8 mouse cellular contexts compared by ENCODE assay signal in the genomic region with DNA sequence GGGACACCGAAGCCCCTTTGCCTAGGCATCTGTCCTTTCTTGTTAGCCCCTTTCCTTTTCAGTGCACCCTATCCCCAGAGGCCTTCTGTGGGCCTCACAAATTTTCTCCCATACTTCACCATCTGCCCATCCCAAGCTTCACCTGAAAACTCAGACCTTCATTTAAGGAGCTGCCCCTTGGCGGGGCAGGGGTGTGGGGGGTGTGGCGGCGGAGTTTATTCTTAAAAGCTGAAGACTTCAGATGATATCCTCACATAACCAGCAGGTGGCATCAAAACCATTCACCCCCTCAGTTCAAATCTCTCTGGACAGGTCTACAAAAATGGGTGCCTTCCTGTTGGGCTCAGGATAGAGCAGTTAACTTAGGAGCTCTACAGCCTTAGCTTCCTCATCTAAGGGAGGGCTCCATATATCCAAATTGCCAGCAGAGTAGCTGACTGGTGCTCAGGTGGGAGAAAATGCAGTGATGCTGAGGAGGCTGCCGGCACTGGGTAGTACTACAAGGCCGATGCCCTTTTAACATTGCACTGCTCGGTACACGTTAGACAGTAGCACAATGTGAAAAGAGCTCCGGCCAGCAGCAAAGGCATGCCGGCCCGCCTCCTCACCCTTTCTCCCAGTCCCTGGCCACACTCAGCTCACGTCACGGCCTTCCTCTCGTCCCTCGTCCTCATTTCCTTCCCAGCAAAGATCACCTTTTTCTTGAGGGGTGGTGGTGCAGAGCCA. TPM values are rescaled to one million over a fixed set of nuclear protein-coding genes. Genes with fewer than 3 reads are reported as not detected.
DNase-seq lines count a peak whose midpoint lies in the region; ATAC-seq lines count a peak whose summit lies in the region.

No protein-coding gene starts in this region.

- DNase-seq in lung, postnatal 14 days, result no peak
- peak; percentile 27 for DNase-seq in embryo, embryonic 9.5 days (ENCODE audit: extremely low spot score)
- DNase-seq in liver, embryonic 11.5 days (ENCODE audit: low spot score), result no peak
- no peak for DNase-seq in urinary bladder, postnatal 14 days (ENCODE audit: low spot score)

- H3K4me1 ChIP-seq in lung, embryonic 15.5 days, result peaks cover 73% of the 10 kb centered on the region
- peaks cover 76% of the 10 kb centered on the region for H3K4me1 ChIP-seq in hindbrain, embryonic 13.5 days (replicated peaks)
- peaks cover 73% of the 10 kb centered on the region for H3K4me1 ChIP-seq in liver, embryonic 11.5 days (replicated peaks; ENCODE audit: control insufficient read depth, insufficient read depth, low read length)
- peaks cover 77% of the 10 kb centered on the region for H3K4me1 ChIP-seq in neural tube, embryonic 15.5 days

- WGBS in lung, embryonic 15.5 days, result 49% methylated on average over 15 of the region's 15 CpGs
- WGBS in hindbrain, embryonic 13.5 days, result 65% methylated on average over 15 of the region's 15 CpGs
- 74% methylated on average over 15 of the region's 15 CpGs for WGBS in liver, embryonic 11.5 days
- WGBS in neural tube, embryonic 15.5 days, result 72% methylated on average over 15 of the region's 15 CpGs

- H3K36me3 ChIP-seq in lung, embryonic 15.5 days, result peaks cover 6% of the 10 kb centered on the region
- 0 out of 2 replicates have a peak, but pooled peaks cover 4% of the 10 kb centered on the region for H3K36me3 ChIP-seq in hindbrain, embryonic 13.5 days
- no peaks in the 10 kb centered on the region for H3K36me3 ChIP-seq in liver, embryonic 11.5 days (ENCODE audit: control insufficient read depth, insufficient read depth, low read length)
- no peaks in the 10 kb centered on the region for H3K36me3 ChIP-seq in neural tube, embryonic 15.5 days

- peak overlapping the region; percentile 95 for H3K4me3 ChIP-seq in lung, embryonic 15.5 days
- H3K4me3 ChIP-seq in hindbrain, embryonic 13.5 days, result peak overlapping the region; percentile 81
- H3K4me3 ChIP-seq in liver, embryonic 11.5 days (ENCODE audit: low read depth, low read length), result peak overlapping the region; percentile 22; the same call in 1 of the 2 replicates
- no peak overlapping the region for H3K4me3 ChIP-seq in neural tube, embryonic 15.5 days (replicated peaks)

- H3K4me2 ChIP-seq in lung, embryonic 15.5 days, result peak overlapping the region; percentile 79
- H3K4me2 ChIP-seq in hindbrain, embryonic 13.5 days, result peak overlapping the region; percentile 91
- H3K4me2 ChIP-seq in liver, embryonic 11.5 days, result peak overlapping the region; percentile 90
- H3K4me2 ChIP-seq in neural tube, embryonic 15.5 days, result peak overlapping the region; percentile 88

- H3K9me3 ChIP-seq in lung, embryonic 15.5 days, result no peaks in the 10 kb centered on the region
- H3K9me3 ChIP-seq in hindbrain, embryonic 13.5 days, result no peaks in the 10 kb centered on the region
- H3K9me3 ChIP-seq in liver, embryonic 11.5 days (ENCODE audit: control insufficient read depth, low read length), result no peaks in the 10 kb centered on the region
- no peaks in the 10 kb centered on the region for H3K9me3 ChIP-seq in neural tube, embryonic 15.5 days (replicated peaks)

- 0 out of 2 replicates have a peak overlapping the region, but pooled peaks have one; percentile 6 for H3K9ac ChIP-seq in lung, embryonic 15.5 days
- H3K9ac ChIP-seq in hindbrain, embryonic 13.5 days, result no peak overlapping the region
- H3K9ac ChIP-seq in liver, embryonic 11.5 days (ENCODE audit: low read depth, low read length), result no peak overlapping the region
- H3K9ac ChIP-seq in neural tube, embryonic 15.5 days (replicated peaks), result no peak overlapping the region

- H3K27ac ChIP-seq in lung, embryonic 15.5 days, result peak overlapping the region; percentile 100
- peak overlapping the region; percentile 26; the same call in 1 of the 2 replicates for H3K27ac ChIP-seq in hindbrain, embryonic 13.5 days
- H3K27ac ChIP-seq in liver, embryonic 11.5 days (ENCODE audit: low read depth, low read length), result no peak overlapping the region; the same call in 1 of the 2 replicates
- 0 out of 2 replicates have a peak overlapping the region, but pooled peaks have one; percentile 10 for H3K27ac ChIP-seq in neural tube, embryonic 15.5 days (replicated peaks)

- H3K27me3 ChIP-seq in lung, embryonic 15.5 days, result no peaks in the 10 kb centered on the region
- no peaks in the 10 kb centered on the region for H3K27me3 ChIP-seq in hindbrain, embryonic 13.5 days
- peaks cover 18% of the 10 kb centered on the region for H3K27me3 ChIP-seq in liver, embryonic 11.5 days (replicated peaks; ENCODE audit: control insufficient read depth, insufficient read depth, low read length)
- H3K27me3 ChIP-seq in neural tube, embryonic 15.5 days (replicated peaks), result no peaks in the 10 kb centered on the region

- no peak for ATAC-seq in lung, embryonic 15.5 days (ENCODE audit: borderline replicate concordance, extremely low read depth, low FRiP score, low TSS enrichment)
- ATAC-seq in hindbrain, embryonic 13.5 days (ENCODE audit: low FRiP score), result no peak
- no peak for ATAC-seq in liver, embryonic 11.5 days (replicated peaks; ENCODE audit: low FRiP score)
- no peak for ATAC-seq in neural tube, embryonic 15.5 days (ENCODE audit: low FRiP score)
- ATAC-seq in erythroblast, adult 5-6 weeks (replicated peaks; ENCODE audit: low FRiP score, poor library complexity, severe bottlenecking), result no peak

RNA-seq across cellular contexts. Expression of a gene that starts 2.7 kb away (rescaled TPM):
- polyA plus RNA-seq in lung, embryonic 15.5 days (2015; fragmentation: Nextera tagmentation; extraction: Ambion mirVana), result 7.3 and 9.8 TPM in 2 replicates
- polyA plus RNA-seq in hindbrain, embryonic 13.5 days (2015; fragmentation: Nextera tagmentation; extraction: Ambion mirVana), result 5.2 and 7.0 TPM in 2 replicates
- polyA plus RNA-seq in liver, embryonic 11.5 days (2014; fragmentation: Nextera tagmentation; extraction: Ambion mirVana), result 2.9 and 3.3 TPM in 2 replicates
- 5.0 and 5.9 TPM in 2 replicates for polyA plus RNA-seq in neural tube, embryonic 15.5 days (2015; fragmentation: Nextera tagmentation; extraction: Ambion mirVana)
- total RNA-seq in erythroblast, adult 5-6 weeks (2015; ENCODE audit: low replicate concordance), result not detected in 2 replicates
- not detected in 2 replicates for total RNA-seq in erythroblast, adult 5-6 weeks (2017; ENCODE audit: low replicate concordance)

RNA-seq across cellular contexts. Expression of a gene that starts 6.9 kb away (rescaled TPM):
- 6.3 and 6.6 TPM in 2 replicates for polyA plus RNA-seq in lung, embryonic 15.5 days (2015; fragmentation: Nextera tagmentation; extraction: Ambion mirVana)
- polyA plus RNA-seq in hindbrain, embryonic 13.5 days (2015; fragmentation: Nextera tagmentation; extraction: Ambion mirVana), result 22.2 and 25.4 TPM in 2 replicates
- polyA plus RNA-seq in liver, embryonic 11.5 days (2014; fragmentation: Nextera tagmentation; extraction: Ambion mirVana), result 11.4 and 14.2 TPM in 2 replicates
- 15.0 and 16.2 TPM in 2 replicates for polyA plus RNA-seq in neural tube, embryonic 15.5 days (2015; fragmentation: Nextera tagmentation; extraction: Ambion mirVana)
- total RNA-seq in erythroblast, adult 5-6 weeks (2015; ENCODE audit: low replicate concordance), result 1,364 and 1,503 TPM in 2 replicates
- total RNA-seq in erythroblast, adult 5-6 weeks (2017; ENCODE audit: low replicate concordance), result 1,636 and 1,967 TPM in 2 replicates

RNA-seq across cellular contexts. Expression of a gene that starts 13.6 kb away (rescaled TPM):
- polyA plus RNA-seq in lung, embryonic 15.5 days (2015; fragmentation: Nextera tagmentation; extraction: Ambion mirVana), result 27.1 and 29.3 TPM in 2 replicates
- 26.7 and 28.6 TPM in 2 replicates for polyA plus RNA-seq in hindbrain, embryonic 13.5 days (2015; fragmentation: Nextera tagmentation; extraction: Ambion mirVana)
- polyA plus RNA-seq in liver, embryonic 11.5 days (2014; fragmentation: Nextera tagmentation; extraction: Ambion mirVana), result 59.3 and 63.4 TPM in 2 replicates
- polyA plus RNA-seq in neural tube, embryonic 15.5 days (2015; fragmentation: Nextera tagmentation; extraction: Ambion mirVana), result 19.7 and 23.8 TPM in 2 replicates
- 53.6 and 64.6 TPM in 2 replicates for total RNA-seq in erythroblast, adult 5-6 weeks (2015; ENCODE audit: low replicate concordance)
- 46.7 and 70.3 TPM in 2 replicates for total RNA-seq in erythroblast, adult 5-6 weeks (2017; ENCODE audit: low replicate concordance)

RNA-seq across cellular contexts. Expression of a gene that starts 25.8 kb away (rescaled TPM):
- polyA plus RNA-seq in lung, embryonic 15.5 days (2015; fragmentation: Nextera tagmentation; extraction: Ambion mirVana), result 24.5 and 24.9 TPM in 2 replicates
- polyA plus RNA-seq in hindbrain, embryonic 13.5 days (2015; fragmentation: Nextera tagmentation; extraction: Ambion mirVana), result 17.2 and 18.5 TPM in 2 replicates
- 26.5 and 28.8 TPM in 2 replicates for polyA plus RNA-seq in liver, embryonic 11.5 days (2014; fragmentation: Nextera tagmentation; extraction: Ambion mirVana)
- polyA plus RNA-seq in neural tube, embryonic 15.5 days (2015; fragmentation: Nextera tagmentation; extraction: Ambion mirVana), result 15.6 and 17.6 TPM in 2 replicates
- total RNA-seq in erythroblast, adult 5-6 weeks (2015; ENCODE audit: low replicate concordance), result 28.4 and 29.2 TPM in 2 replicates
- total RNA-seq in erythroblast, adult 5-6 weeks (2017; ENCODE audit: low replicate concordance), result 39.8 and 41.3 TPM in 2 replicates

RNA-seq across cellular contexts. Expression of a gene that starts 34.5 kb away (rescaled TPM):
- 92.3 and 104 TPM in 2 replicates for polyA plus RNA-seq in lung, embryonic 15.5 days (2015; fragmentation: Nextera tagmentation; extraction: Ambion mirVana)
- 34.6 and 39.4 TPM in 2 replicates for polyA plus RNA-seq in hindbrain, embryonic 13.5 days (2015; fragmentation: Nextera tagmentation; extraction: Ambion mirVana)
- 38.4 and 43.2 TPM in 2 replicates for polyA plus RNA-seq in liver, embryonic 11.5 days (2014; fragmentation: Nextera tagmentation; extraction: Ambion mirVana)
- 33.1 and 38.3 TPM in 2 replicates for polyA plus RNA-seq in neural tube, embryonic 15.5 days (2015; fragmentation: Nextera tagmentation; extraction: Ambion mirVana)
- total RNA-seq in erythroblast, adult 5-6 weeks (2015; ENCODE audit: low replicate concordance), result 4.2 and 7.3 TPM in 2 replicates
- 2.1 and 3.1 TPM in 2 replicates for total RNA-seq in erythroblast, adult 5-6 weeks (2017; ENCODE audit: low replicate concordance)
